Mouse (Mus musculus) testis, adult 2 months (tissue): ENCODE data around the gene Kbtbd3. TPM values are rescaled to one million over a fixed set of nuclear protein-coding genes. Genes with fewer than 3 reads are reported as not detected.

ENCODE experiments used
- H3K27ac ChIP-seq: fragments of 200-500 bp; 2 replicates; pipeline ENCODE4 v1.5.1; 2012; ENCODE audit warnings: low read depth, low read length; ENCODE audit not compliant: control insufficient read depth, insufficient read depth
- H3K27me3 ChIP-seq: fragments of 200-500 bp; 2 replicates; pipeline ENCODE4 v1.6.1; 2012; ENCODE audit warnings: mild to moderate bottlenecking, low read length, moderate library complexity; ENCODE audit not compliant: control insufficient read depth, insufficient read depth
- H3K36me3 ChIP-seq: fragments of 200-500 bp; 2 replicates; pipeline ENCODE4 v1.6.1; 2012; ENCODE audit warnings: mild to moderate bottlenecking, low read length; ENCODE audit not compliant: control insufficient read depth, insufficient read depth
- H3K4me1 ChIP-seq: fragments of 200-500 bp; 2 replicates; pipeline ENCODE4 v1.6.1; 2012; ENCODE audit warnings: low read length; ENCODE audit not compliant: control insufficient read depth, insufficient read depth
- H3K4me3 ChIP-seq: fragments of 200-500 bp; 2 replicates; pipeline ENCODE4 v1.5.1; 2012; ENCODE audit warnings: low read depth, mild to moderate bottlenecking, low read length, moderate library complexity, mixed read lengths; ENCODE audit not compliant: control insufficient read depth
- CTCF ChIP-seq: fragments of 200-500 bp; IDR thresholded peaks from 2 replicates; pipeline ENCODE4 v1.5.1; 2012; ENCODE audit warnings: low read depth, mild to moderate bottlenecking, inconsistent platforms, low read length, moderate library complexity; ENCODE audit not compliant: control insufficient read depth, insufficient read depth, insufficient replicate concordance
- POLR2A ChIP-seq: fragments of 200-500 bp; IDR thresholded peaks from 2 replicates; pipeline ENCODE4 v1.6.1; 2012; ENCODE audit warnings: low read depth, mild to moderate bottlenecking, inconsistent platforms, low read length, moderate library complexity; ENCODE audit not compliant: control insufficient read depth
- polyA plus RNA-seq: library from polyadenylated mRNA; depleted of rRNA; stranded (reverse); fragments of >200 nt; gene quantifications from 2 replicates; pipeline ENCODE4 v1.2.3, GENCODE M21; 2012; rRNA removed

Gene Kbtbd3
- 0.69 and 0.96 TPM in 2 replicates for polyA plus RNA-seq

DNA sequence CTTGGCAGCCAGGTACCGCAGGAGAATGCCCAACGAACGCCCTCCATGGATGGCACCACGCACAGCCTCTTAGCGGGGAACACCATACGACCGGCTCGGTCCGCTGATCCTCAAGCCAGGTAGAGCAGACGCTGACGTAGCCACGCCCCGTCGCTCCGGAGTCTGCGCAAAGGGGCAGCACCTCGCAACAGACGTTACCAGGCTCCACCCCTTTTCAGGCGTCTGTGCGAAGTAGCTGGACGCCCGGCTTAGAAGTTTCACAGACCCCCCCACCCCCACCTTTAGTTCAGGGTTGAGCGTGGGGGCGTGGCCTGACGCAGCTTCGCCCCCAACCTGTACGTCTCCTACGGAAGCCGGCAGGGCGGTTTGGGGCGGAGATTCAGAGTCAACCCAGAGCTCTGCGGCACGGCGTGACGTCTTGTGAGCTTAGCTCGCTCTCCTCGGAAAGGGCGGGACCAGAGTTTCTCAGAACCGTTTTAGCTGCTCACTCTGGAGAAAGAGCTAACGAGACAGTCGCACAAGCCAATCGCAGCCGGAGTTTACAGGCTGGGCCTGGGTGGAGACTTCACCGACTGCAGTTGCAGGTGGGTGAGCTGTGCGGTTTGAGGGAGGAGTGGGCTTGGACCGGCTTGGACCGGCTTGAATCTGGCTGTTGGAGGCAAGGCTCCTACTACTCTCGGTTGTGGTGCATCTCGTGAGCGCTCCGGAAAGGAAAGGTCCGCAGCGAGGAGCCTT, at the start of gene Kbtbd3, which contains the start of gene Aasdhppt:
Gene Kbtbd3 (plus strand): TSS at position 483 of the 735 bp plus-strand sequence.
Gene Aasdhppt (minus strand): TSS at position 121 of the 735 bp plus-strand sequence.
- Histone ChIP-seq H3K36me3 (no peaks in the 10 kb centered on the region), H3K27ac (peak within 1 kb of the TSS; percentile 97), H3K27me3 (no peaks in the 10 kb centered on the region), H3K4me3 (peak within 1 kb of the TSS; percentile 92), H3K4me1 (peaks cover 2% of the 10 kb centered on the region; the same call in 1 of the 2 replicates)
- TF ChIP-seq CTCF (no peak), POLR2A (peak; percentile 96)

GRCm38 (mm10) chr9:4259841-4260745, 49.5 kb upstream of the Kbtbd3 start:
- Histone ChIP-seq H3K4me1 (no peaks in the 10 kb centered on the region), H3K4me3 (no peak overlapping the region; the same call in 1 of the 2 replicates), H3K27me3 (no peaks in the 10 kb centered on the region), H3K27ac (no peak overlapping the region), H3K36me3 (no peaks in the 10 kb centered on the region)
- no peak for TF ChIP-seq POLR2A

- Histone ChIP-seq H3K27me3 (no peaks in the 10 kb centered on the region), H3K4me3 (no peak overlapping the region), H3K36me3 (no peaks in the 10 kb centered on the region), H3K27ac (no peak overlapping the region), H3K4me1 (no peaks in the 10 kb centered on the region)
- TF ChIP-seq CTCF, result no peak
- no peak for TF ChIP-seq POLR2A
Measured at GRCm38 (mm10) chr9:4260746-4261090, 48.9 kb upstream of the Kbtbd3 start.

- H3K36me3 ChIP-seq, result no peaks in the 10 kb centered on the region
- H3K27ac ChIP-seq, result no peak overlapping the region
- TF ChIP-seq POLR2A (no peak), CTCF (no peak)
- H3K4me1 ChIP-seq, result no peaks in the 10 kb centered on the region
- no peaks in the 10 kb centered on the region for H3K27me3 ChIP-seq
- H3K4me3 ChIP-seq, result no peak overlapping the region
Measured at GRCm38 (mm10) chr9:4266881-4267280, 42.8 kb upstream of the Kbtbd3 start.

GRCm38 (mm10) chr9:4283850-4284249, 25.8 kb upstream of the Kbtbd3 start:
- H3K4me1 ChIP-seq, result no peaks in the 10 kb centered on the region
- H3K27ac ChIP-seq, result no peak overlapping the region
- H3K27me3 ChIP-seq, result no peaks in the 10 kb centered on the region
- H3K4me3 ChIP-seq, result no peak overlapping the region
- TF ChIP-seq CTCF, result no peak
- no peaks in the 10 kb centered on the region for H3K36me3 ChIP-seq

- TF ChIP-seq CTCF, result no peak
- no peak for TF ChIP-seq POLR2A
- Histone ChIP-seq H3K36me3 (no peaks in the 10 kb centered on the region), H3K27ac (no peak overlapping the region), H3K27me3 (no peaks in the 10 kb centered on the region), H3K4me3 (no peak overlapping the region), H3K4me1 (no peaks in the 10 kb centered on the region)
Measured at GRCm38 (mm10) chr9:4300466-4300865, 9.2 kb upstream of the Kbtbd3 start.

DNA sequence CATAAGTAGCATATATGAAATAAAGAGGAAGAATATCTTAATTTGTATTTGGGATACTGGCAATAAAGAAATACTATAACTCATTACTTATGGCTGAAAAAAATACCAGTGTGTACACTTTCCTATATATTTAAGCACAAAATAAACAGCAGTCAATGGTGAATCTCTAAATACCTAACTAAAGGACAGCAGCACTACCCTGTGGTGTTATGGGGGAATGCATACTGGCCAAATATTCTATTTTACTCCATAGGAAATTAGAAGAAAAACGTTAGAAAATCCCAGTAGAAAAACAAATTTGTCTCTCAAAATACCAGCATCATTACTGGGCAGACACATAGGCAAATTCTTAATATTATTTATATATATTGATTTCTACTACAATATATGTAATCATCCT, 4.8 kb upstream of the Kbtbd3 start:
- Histone ChIP-seq H3K36me3 (no peaks in the 10 kb centered on the region), H3K27me3 (no peaks in the 10 kb centered on the region), H3K4me3 (no peak overlapping the region), H3K27ac (no peak overlapping the region), H3K4me1 (no peaks in the 10 kb centered on the region)
- TF ChIP-seq POLR2A, result no peak
- TF ChIP-seq CTCF, result no peak
